Comparison of ENCODE assay signal across 8 mouse cellular contexts in the genomic region with DNA sequence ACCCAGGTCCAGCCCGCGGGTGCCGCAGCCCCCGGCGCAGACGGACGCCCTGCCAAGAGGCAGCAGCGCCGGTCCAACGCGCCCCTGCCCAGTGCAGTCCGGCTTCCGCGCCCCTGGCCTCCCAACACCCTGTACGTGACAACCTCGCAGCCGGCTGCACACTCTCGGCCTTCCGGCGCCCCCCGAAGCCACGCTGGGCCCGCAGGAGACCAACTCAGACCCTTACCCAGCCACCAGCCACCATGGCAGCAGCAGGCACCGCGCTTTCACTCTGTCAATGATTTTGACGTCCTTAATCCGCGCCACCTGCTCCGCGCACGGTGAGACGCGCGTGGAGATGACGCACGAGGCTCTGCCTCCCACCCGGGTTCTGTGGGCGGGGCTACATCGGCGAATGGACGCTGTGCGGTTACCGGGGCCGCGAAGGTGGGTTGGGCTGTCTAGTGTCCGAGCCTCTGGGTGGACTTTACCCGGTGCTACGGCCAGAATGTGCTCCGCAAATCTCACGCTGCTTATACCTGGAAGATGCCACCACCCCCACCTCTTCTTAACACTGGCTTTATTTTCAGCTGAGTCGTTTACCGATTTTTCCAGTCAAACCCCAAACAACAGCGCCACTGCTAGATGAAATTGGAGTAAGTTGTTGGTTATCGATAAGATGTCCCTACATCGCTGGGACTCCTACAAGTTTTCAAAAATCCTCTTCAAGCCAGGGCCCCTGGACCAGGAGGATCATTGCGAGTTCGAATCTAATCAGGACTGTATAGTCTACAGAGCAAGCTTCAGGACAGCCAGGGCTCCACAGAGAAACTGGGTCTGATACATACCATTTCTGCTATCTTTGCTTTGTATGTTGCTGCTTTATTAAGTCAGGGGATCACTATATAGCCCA. TPM values are rescaled to one million over a fixed set of nuclear protein-coding genes. Genes with fewer than 3 reads are reported as not detected.
DNase-seq lines count a peak whose midpoint lies in the region; ATAC-seq and TF ChIP-seq lines count a peak whose summit lies in the region.

A gene (minus strand): TSS at position 354 of the 892 bp plus-strand sequence.

- TF ChIP-seq RAD21 in MEL (IDR thresholded peaks at IDR 0.05; ENCODE audit: low read depth, low read length): no peak; the same call in 1 of the 2 replicates

- peak; percentile 95 for DNase-seq in MEL (ENCODE audit: low read depth, low spot score)
- peak; percentile 95 to 97 for DNase-seq in cerebellum, adult 2 months
- DNase-seq in forelimb bud, embryonic 11.5 days (ENCODE audit: low read depth, low spot score): peak; percentile 95
- DNase-seq in layer of hippocampus, adult 9-10 months (ENCODE audit: low spot score): peak; percentile 98
- DNase-seq in ovary, postnatal 10 days (ENCODE audit: low spot score): peak; percentile 85
- peak; percentile 86 to 92 for DNase-seq in thymus, postnatal 10 days (ENCODE audit: low spot score in 2 of 2)

- TF ChIP-seq CTCF in MEL (IDR thresholded peaks at IDR 0.05 in 2 of 3, conservative IDR thresholded peaks at IDR 0.05 in 1 of 3; ENCODE audit: control insufficient read depth in 1 of 3, insufficient read depth in 1 of 3, low read depth in 2 of 3, low read length in 3 of 3, poor library complexity in 1 of 3, severe bottlenecking in 1 of 3): no peak
- no peak for TF ChIP-seq CTCF in cerebellum, adult 2 months (IDR thresholded peaks at IDR 0.05; ENCODE audit: borderline replicate concordance, insufficient read depth, low read depth, low read length)

- H3K9ac ChIP-seq in MEL (ENCODE audit: control insufficient read depth, low read depth, low read length, poor library complexity, severe bottlenecking): peak within 1 kb of the TSS; percentile 82
- peak within 1 kb of the TSS; percentile 91 for H3K9ac ChIP-seq in lung, embryonic 16.5 days (ENCODE audit: low read length)

- H3K4me3 ChIP-seq in MEL (ENCODE audit: control insufficient read depth in 1 of 2, insufficient read depth in 1 of 2, low read depth in 2 of 2, low read length in 2 of 2): peak within 1 kb of the TSS; percentile 81 to 92
- peak within 1 kb of the TSS; percentile 80 for H3K4me3 ChIP-seq in cerebellum, adult 2 months (replicated peaks; ENCODE audit: insufficient read depth, low read depth, low read length)
- peak within 1 kb of the TSS; percentile 94 for H3K4me3 ChIP-seq in lung, embryonic 16.5 days (ENCODE audit: low read length)

- peak; percentile 73 to 85 for TF ChIP-seq POLR2A in MEL (IDR thresholded peaks at IDR 0.05; ENCODE audit: control insufficient read depth in 1 of 2, insufficient read depth in 1 of 2, low read depth in 1 of 2, low read length in 2 of 2, poor library complexity in 1 of 2)
- TF ChIP-seq POLR2A in cerebellum, adult 2 months (IDR thresholded peaks at IDR 0.05; ENCODE audit: borderline replicate concordance, insufficient read depth, low read length): peak; percentile 93

- no peaks in the 10 kb centered on the region for H3K9me3 ChIP-seq in MEL (replicated peaks; ENCODE audit: insufficient read depth, low read length)
- H3K9me3 ChIP-seq in lung, embryonic 16.5 days (ENCODE audit: control insufficient read depth, low read length): no peaks in the 10 kb centered on the region

- peaks cover 12% of the 10 kb centered on the region for H3K79me2 ChIP-seq in MEL (ENCODE audit: control insufficient read depth, insufficient read depth, low read length, poor library complexity)

- H3K4me2 ChIP-seq in lung, embryonic 16.5 days (ENCODE audit: low read depth, low read length): peak within 1 kb of the TSS; percentile 82

- TF ChIP-seq EP300 in MEL (IDR thresholded peaks at IDR 0.05; ENCODE audit: low read depth in 1 of 2, low read length in 2 of 2): no peak

- ATAC-seq in hematopoietic stem cell, adult 5-6 weeks (replicated peaks in 1 of 2; ENCODE audit: insufficient read depth in 1 of 2, low FRiP score in 2 of 2, low TSS enrichment in 1 of 2, low read depth in 1 of 2, poor library complexity in 2 of 2, severe bottlenecking in 2 of 2): peak; percentile 90 to 91
- ATAC-seq in lung, embryonic 16.5 days (ENCODE audit: low read depth): peak; percentile 91

- peaks cover 3 to 8% of the 10 kb centered on the region in 2 experiments; a peak in 3 of 4 replicates for H3K4me1 ChIP-seq in MEL (ENCODE audit: control insufficient read depth in 1 of 2, insufficient read depth in 2 of 2, low read length in 2 of 2)
- H3K4me1 ChIP-seq in cerebellum, adult 2 months (ENCODE audit: control insufficient read depth, insufficient read depth, low read length): peaks cover 3% of the 10 kb centered on the region
- peaks cover 14% of the 10 kb centered on the region for H3K4me1 ChIP-seq in lung, embryonic 16.5 days (replicated peaks; ENCODE audit: control insufficient read depth, insufficient read depth, low read length)

- peaks cover 0 to 16% of the 10 kb centered on the region in 2 experiments; a peak in 3 of 4 replicates for H3K36me3 ChIP-seq in MEL (ENCODE audit: control insufficient read depth in 1 of 2, insufficient read depth in 2 of 2, low read length in 2 of 2)
- no peaks in the 10 kb centered on the region for H3K36me3 ChIP-seq in lung, embryonic 16.5 days (ENCODE audit: control insufficient read depth, insufficient read depth, low read length)

- peak within 1 kb of the TSS; percentile 81 for H3K27ac ChIP-seq in MEL (ENCODE audit: control insufficient read depth, low read depth, low read length)
- H3K27ac ChIP-seq in cerebellum, adult 2 months (ENCODE audit: insufficient read depth, low read length): peak within 1 kb of the TSS; percentile 8
- H3K27ac ChIP-seq in lung, embryonic 16.5 days (ENCODE audit: low read length): peak within 1 kb of the TSS; percentile 38; the same call in 1 of the 2 replicates

- no peaks in the 10 kb centered on the region for H3K27me3 ChIP-seq in MEL (ENCODE audit: control insufficient read depth in 1 of 2, insufficient read depth in 2 of 2, low read length in 2 of 2)
- no peaks in the 10 kb centered on the region for H3K27me3 ChIP-seq in cerebellum, adult 2 months (ENCODE audit: control insufficient read depth, insufficient read depth, low read length)
- H3K27me3 ChIP-seq in lung, embryonic 16.5 days (ENCODE audit: control insufficient read depth, insufficient read depth, low read depth, low read length): no peaks in the 10 kb centered on the region

- WGBS in cerebellum, adult 2 months: under 1% methylated on average over 57 of the region's 57 CpGs
- WGBS in lung, embryonic 16.5 days: under 1% methylated on average over 57 of the region's 57 CpGs

TF ChIP-seq in MEL, 35 proteins besides CTCF, POLR2A, EP300 and RAD21 (continues in another document):
- TF ChIP-seq MYB (IDR thresholded peaks at IDR 0.05; ENCODE audit: low read depth, low read length): no peak
- TF ChIP-seq MXI1 (IDR thresholded peaks at IDR 0.05; ENCODE audit: low read depth, low read length): peak; percentile 93
- TF ChIP-seq GATA1 (IDR thresholded peaks at IDR 0.05; ENCODE audit: low read depth, low read length): no peak
- TF ChIP-seq SMC3 (IDR thresholded peaks at IDR 0.05; ENCODE audit: low read depth, low read length): no peak
- no peak for TF ChIP-seq E2F4 (IDR thresholded peaks at IDR 0.05; ENCODE audit: borderline replicate concordance, low read depth, low read length)
- TF ChIP-seq MAFK (IDR thresholded peaks at IDR 0.05; ENCODE audit: borderline replicate concordance, low read depth, low read length): no peak
- no peak for TF ChIP-seq USF2 (IDR thresholded peaks at IDR 0.05; ENCODE audit: borderline replicate concordance in 1 of 2, insufficient read depth in 1 of 2, low read depth in 1 of 2, low read length in 2 of 2)
- no peak for TF ChIP-seq MEF2A (IDR thresholded peaks at IDR 0.05; ENCODE audit: extremely low read depth, insufficient replicate concordance, low read depth, low read length, poor library complexity, severe bottlenecking)
- no peak for TF ChIP-seq POLR2AphosphoS5 (IDR thresholded peaks at IDR 0.05; ENCODE audit: borderline replicate concordance, low read depth, low read length)
- TF ChIP-seq SIN3A (IDR thresholded peaks at IDR 0.05; ENCODE audit: low read length): peak; percentile 97
- peak; percentile 84 for TF ChIP-seq NELFE (IDR thresholded peaks at IDR 0.05; ENCODE audit: low read depth, low read length)
- TF ChIP-seq CHD2 (IDR thresholded peaks at IDR 0.05; ENCODE audit: low read length): no peak
- peak; percentile 20 for TF ChIP-seq MAZ (IDR thresholded peaks at IDR 0.05; ENCODE audit: low read depth, low read length)
- TF ChIP-seq ETS1 (IDR thresholded peaks at IDR 0.05; ENCODE audit: low read depth, low read length): peak; percentile 41; the same call in 1 of the 2 replicates
- no peak for TF ChIP-seq TAL1 (IDR thresholded peaks at IDR 0.05; ENCODE audit: low read length)
- no peak for TF ChIP-seq GABPA (IDR thresholded peaks at IDR 0.05; ENCODE audit: low read depth, low read length)
- TF ChIP-seq ELF1 (IDR thresholded peaks at IDR 0.05; ENCODE audit: low read depth, low read length): no peak
- TF ChIP-seq POLR2AphosphoS2 (IDR thresholded peaks at IDR 0.05; ENCODE audit: low read length): peak; percentile 74
- TF ChIP-seq TCF12 (IDR thresholded peaks at IDR 0.05; ENCODE audit: low read depth, low read length): 0 out of 2 replicates have a peak, but pooled peaks have one; percentile 47
- TF ChIP-seq ZMIZ1 (IDR thresholded peaks at IDR 0.05; ENCODE audit: low read depth, low read length): 0 out of 2 replicates have a peak, but pooled peaks have one; percentile 42
- no peak for TF ChIP-seq USF1 (IDR thresholded peaks at IDR 0.05; ENCODE audit: low read depth, low read length)
- TF ChIP-seq CHD1 (IDR thresholded peaks at IDR 0.05; ENCODE audit: low read depth, low read length): no peak
- TF ChIP-seq HCFC1 (IDR thresholded peaks at IDR 0.05; ENCODE audit: low read depth, low read length): peak; percentile 90
- TF ChIP-seq TBP (IDR thresholded peaks at IDR 0.05; ENCODE audit: low read depth, low read length): 0 out of 2 replicates have a peak, but pooled peaks have one; percentile 50
- peak; percentile 76 for TF ChIP-seq MAX (IDR thresholded peaks at IDR 0.05; ENCODE audit: low read length)
- peak; percentile 87 for TF ChIP-seq ZNF384 (IDR thresholded peaks at IDR 0.05; ENCODE audit: low read depth, low read length)
- no peak; the same call in 1 of the 2 replicates for TF ChIP-seq KAT2A (conservative IDR thresholded peaks at IDR 0.05; ENCODE audit: low read depth, low read length)
- no peak; the same call in 1 of the 2 replicates for TF ChIP-seq RCOR1 (IDR thresholded peaks at IDR 0.05; ENCODE audit: low read depth, low read length)

RNA-seq across cellular contexts. Expression of the gene that starts here (rescaled TPM):
- total RNA-seq in MEL (2012; rRNA removed): 44.7 and 57.4 TPM in 2 replicates
- 10 to 100 TPM in 1 of 2 experiments, not detected in 1; 52.5 TPM for polyA plus RNA-seq in MEL (2012; ENCODE audit: insufficient read depth in 1 of 2, insufficient read length in 2 of 2, low read depth in 1 of 2, low replicate concordance in 2 of 2, missing spikeins in 1 of 2)
- polyA plus RNA-seq in cerebellum, adult 2 months (2012; rRNA removed): 95.0 and 104 TPM in 2 replicates
- total RNA-seq in hematopoietic stem cell, adult 5-6 weeks (2017): 35.9 and 38.9 TPM in 2 replicates
- polyA plus RNA-seq in lung, embryonic 16.5 days (2015; fragmentation: Nextera tagmentation; extraction: Ambion mirVana): 39.9 and 41.1 TPM in 2 replicates

Comparison
In these comparisons a context has a peak if more than half of its experiments do, and no peak if none do; other contexts are left out.
1. Peak in every context shown above with its lines: DNase-seq, ATAC-seq, H3K4me3 ChIP-seq and H3K27ac ChIP-seq.
2. H3K27ac ChIP-seq: peak in every context shown above with its lines; median percentile 81 in MEL; 38 in lung, embryonic 16.5 days; 8 in cerebellum, adult 2 months.